Mouse (Mus musculus) layer of hippocampus, adult 6 months (tissue): ENCODE data around the gene Fam43a. TPM values are rescaled to one million over a fixed set of nuclear protein-coding genes. Genes with fewer than 3 reads are reported as not detected.

Source experiments
- long read RNA-seq, 2 experiments: library from polyadenylated mRNA; unstranded; transcript quantifications; one replicate each; pipeline ENCODE4 v2.0.0; 2019 to 2020
- polyA plus RNA-seq: library from polyadenylated mRNA; unstranded; fragments of <200 nt; fragmentation: Nextera tagmentation; gene quantifications from 2 replicates; pipeline ENCODE4 v1.2.3, GENCODE M21; 2021

The Fam43a gene
- 3.1 and 3.3 TPM in 2 replicates for polyA plus RNA-seq
- long read RNA-seq, experiment 1, transcript Fam43a-201 (1 exons, 3,075 nt), result major isoform, 5 of 6 reads
- long read RNA-seq, experiment 1, partial matches to known transcripts, result 0 of 6 reads
- long read RNA-seq, experiment 1, other reads (novel, unspliced or antisense), result 1 of 6 reads
- long read RNA-seq, experiment 2, transcript Fam43a-201 (1 exons, 3,075 nt), result major isoform, 41 of 42 reads
- long read RNA-seq, experiment 2, partial matches to known transcripts, result 0 of 42 reads
- long read RNA-seq, experiment 2, other reads (novel, unspliced or antisense), result 1 of 42 reads

DNA sequence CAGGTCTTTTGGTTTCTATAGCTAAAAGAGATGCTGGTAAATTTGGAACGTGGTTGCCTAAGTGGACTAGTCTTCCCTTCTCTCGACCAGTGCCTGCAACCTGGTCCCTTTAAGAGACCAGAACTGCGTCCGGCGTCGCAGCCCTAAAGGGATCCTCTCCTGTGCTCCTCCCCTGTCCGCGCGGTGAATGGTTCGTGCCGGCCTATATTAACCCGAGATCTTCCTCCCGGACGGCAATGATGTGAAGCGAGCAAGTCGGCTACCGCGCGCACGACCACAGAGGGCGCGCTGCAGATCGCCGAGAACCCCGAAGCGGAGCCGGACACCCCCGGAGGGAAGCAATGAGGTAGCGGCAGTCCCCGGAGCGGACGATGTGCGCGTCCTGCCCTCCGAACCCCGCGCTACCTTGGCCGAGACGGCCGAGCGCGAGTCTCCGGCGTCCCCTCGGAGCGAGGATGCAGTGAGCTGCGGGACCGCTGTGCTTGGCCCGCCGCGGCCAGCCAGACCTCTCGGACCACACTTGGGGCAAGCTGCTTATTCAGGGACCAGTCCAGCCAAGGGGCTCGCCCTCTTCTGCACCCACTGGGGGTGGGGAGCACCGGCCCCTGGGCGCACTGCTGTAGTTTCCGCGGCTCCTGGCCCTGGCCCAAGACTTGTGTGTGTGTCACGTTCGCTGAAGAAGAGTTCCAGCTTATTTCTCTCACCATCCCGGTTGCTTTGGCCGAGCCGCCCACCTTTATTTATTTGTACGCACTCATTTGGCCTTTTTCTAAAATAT is at the start of gene Fam43a:
Fam43a (plus strand) TSS at position 233 of the 778 bp plus-strand sequence.

DNA sequence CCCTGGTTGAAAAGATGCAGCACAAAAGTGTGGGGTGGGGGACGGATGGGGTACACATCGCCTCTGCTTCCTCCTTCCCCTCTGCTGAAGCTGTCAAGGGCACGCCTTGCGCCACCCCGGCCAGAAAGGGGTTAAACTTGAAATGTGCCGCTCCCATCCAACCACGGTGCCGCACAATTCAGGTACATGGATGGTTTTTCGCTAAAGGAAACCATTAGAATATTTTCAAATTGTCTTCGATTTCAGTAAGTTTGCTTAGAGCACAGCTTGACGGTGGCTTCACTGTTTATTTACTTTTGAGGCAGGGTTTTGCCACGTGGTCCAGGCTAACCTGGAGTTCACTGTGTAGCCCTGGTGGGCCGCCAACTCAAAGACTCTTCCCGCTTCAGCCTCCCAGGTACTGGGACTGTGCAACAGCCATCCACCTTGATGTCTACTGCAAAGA is 48.8 kb upstream of the Fam43a start, which contains the start of gene Tmem44:
Tmem44 (minus strand) TSS at position 95 of the 445 bp plus-strand sequence.

DNA sequence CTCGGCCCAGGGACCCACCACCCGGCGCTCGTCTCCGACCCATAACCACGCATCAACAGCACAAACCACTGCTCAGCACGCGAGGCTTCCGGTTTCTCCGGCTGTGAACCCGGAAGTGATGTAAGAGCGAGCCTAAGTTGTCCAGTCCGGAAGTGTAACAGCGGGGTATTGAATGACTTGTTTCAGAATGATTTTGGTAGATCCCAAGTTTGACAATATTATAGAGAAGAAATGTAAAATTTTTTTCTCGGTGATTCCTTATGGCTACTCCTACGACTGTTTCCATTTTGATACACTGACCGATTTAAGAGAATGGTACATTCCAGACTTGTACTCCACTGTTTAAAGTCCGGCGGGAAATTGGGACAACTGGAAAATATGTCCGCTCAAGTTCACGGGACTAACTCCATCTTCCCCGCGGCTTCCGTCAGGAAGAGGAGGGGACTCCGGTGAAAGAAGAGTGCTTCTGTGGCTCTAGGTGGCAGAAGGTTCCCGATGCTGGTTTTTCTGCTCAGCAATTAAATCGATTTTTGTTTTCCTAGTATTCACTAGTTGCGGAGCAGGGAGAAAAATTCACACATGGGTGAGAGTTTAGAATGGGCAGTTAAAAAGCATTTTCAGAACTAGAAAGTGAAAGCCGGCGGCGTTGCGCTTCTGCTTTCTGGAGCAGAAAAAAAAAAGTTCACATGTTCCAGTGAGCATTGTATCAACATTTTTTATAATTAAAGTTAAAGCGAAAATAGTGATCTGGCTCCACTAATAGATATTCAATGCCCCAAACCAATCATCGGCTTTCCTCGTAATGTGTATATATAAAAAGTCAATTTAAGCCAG is 11.8 kb upstream of the Fam43a start, which contains the start of gene Lsg1:
Lsg1 (minus strand) TSS at position 99 of the 834 bp plus-strand sequence.

Other genes with a start within 250 kb of the Fam43a start
- 2.7 and 3.1 TPM in 2 replicates for gene Atp13a3, start 193.7 kb upstream of the Fam43a start, polyA plus RNA-seq
- gene Tmem44, start 48.9 kb upstream of the Fam43a start, polyA plus RNA-seq, result 12.4 and 15.8 TPM in 2 replicates
- 7.7 and 9.6 TPM in 2 replicates for gene Lsg1, start 12.1 kb upstream of the Fam43a start, polyA plus RNA-seq